Mouse (Mus musculus) lung, embryonic 15.5 days (tissue): Measurements from ENCODE around the gene Chga. TPM values are rescaled to one million over a fixed set of nuclear protein-coding genes. Genes with fewer than 3 reads are reported as not detected.
A peak's percentile ranks its signal among the peaks of the same experiment; 100 is the strongest.

Experiments
- ATAC-seq: fragments of 200-750 bp; cut with Nextera tagmentation; 2 replicates; pipeline ENCODE4 v1.8.0; 2017; ENCODE audit warnings: moderate number of reproducible peaks, borderline replicate concordance; ENCODE audit not compliant: low FRiP score, low TSS enrichment; ENCODE audit errors: extremely low read depth
- H3K27ac ChIP-seq: fragments of 300-500 bp; sonication (generic); 2 replicates; pipeline ENCODE4 v1.5.1; 2015; ENCODE audit warnings: moderate library complexity, mild to moderate bottlenecking, inconsistent platforms
- H3K27me3 ChIP-seq: fragments of 300-500 bp; sonication (generic); 2 replicates; pipeline ENCODE4 v1.6.1; 2015; ENCODE audit warnings: inconsistent platforms
- H3K36me3 ChIP-seq: fragments of 300-500 bp; sonication (generic); 2 replicates; pipeline ENCODE4 v1.6.1; 2015; ENCODE audit warnings: inconsistent platforms
- H3K4me1 ChIP-seq: fragments of 300-500 bp; sonication (generic); 2 replicates; pipeline ENCODE4 v1.6.1; 2015; ENCODE audit warnings: inconsistent platforms
- H3K4me2 ChIP-seq: fragments of 300-500 bp; sonication (generic); 2 replicates; pipeline ENCODE4 v1.6.1; 2015; ENCODE audit warnings: inconsistent platforms, mild to moderate bottlenecking, moderate library complexity
- H3K4me3 ChIP-seq: fragments of 300-500 bp; sonication (generic); 2 replicates; pipeline ENCODE4 v1.5.1; 2015; ENCODE audit warnings: mild to moderate bottlenecking, inconsistent platforms
- H3K9ac ChIP-seq: fragments of 300-500 bp; sonication (generic); 2 replicates; pipeline ENCODE4 v1.6.1; 2015; ENCODE audit warnings: inconsistent platforms
- H3K9me3 ChIP-seq: fragments of 300-500 bp; sonication (generic); 2 replicates; pipeline ENCODE4 v1.6.1; 2016; ENCODE audit warnings: inconsistent platforms
- WGBS: fragments of 180-500 bp; shearing (Covaris S2); methylation state at CpG from one replicate; pipeline ENCODE4 v1.1.7; 2015; 5-methylcytosine and 5-hydroxymethylcytosine counted together
- polyA plus RNA-seq: library from polyadenylated mRNA; unstranded; fragments of >200 nt; fragmentation: Nextera tagmentation; extraction: Ambion mirVana; gene quantifications from 2 replicates; pipeline ENCODE4 v1.2.1, GENCODE M21; 2015

Chga gene
- polyA plus RNA-seq, 1 experiment from 2014 or later, result 2.5 TPM

DNA sequence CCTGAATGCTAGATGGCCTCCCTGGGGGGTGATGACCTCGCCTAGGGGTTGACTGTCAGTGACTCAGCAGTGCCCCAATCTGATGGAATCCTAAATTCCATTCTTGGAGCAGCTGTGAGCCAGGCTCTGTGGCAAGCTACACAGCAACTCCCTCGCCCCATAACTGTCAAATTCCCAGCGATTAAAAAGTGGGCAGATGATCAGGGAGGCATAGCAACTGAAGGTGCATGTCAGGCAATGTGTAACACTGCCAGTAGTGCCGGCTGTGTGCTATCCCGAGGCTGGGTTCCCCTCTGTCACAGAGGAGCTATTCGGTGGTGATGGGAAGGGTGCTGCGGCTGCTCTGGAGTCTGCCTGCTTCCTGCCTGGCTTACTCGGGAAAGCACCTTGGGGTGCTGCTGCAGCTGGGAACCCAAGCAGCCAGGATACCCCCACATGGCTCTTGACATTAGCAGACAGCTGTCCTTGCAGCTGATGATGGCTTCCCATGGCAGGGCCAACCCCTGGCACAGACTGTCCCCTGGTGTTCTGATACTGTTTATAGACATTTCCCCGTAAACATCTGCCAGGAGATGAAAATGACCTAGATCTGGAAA lies 31.6 kb downstream of the Chga start:
- Histone ChIP-seq H3K27ac (no peak overlapping the region), H3K36me3 (no peaks in the 10 kb centered on the region), H3K9me3 (no peaks in the 10 kb centered on the region), H3K9ac (no peak overlapping the region), H3K27me3 (no peaks in the 10 kb centered on the region), H3K4me1 (no peaks in the 10 kb centered on the region), H3K4me2 (no peak overlapping the region), H3K4me3 (no peak overlapping the region)
- no peak for ATAC-seq
- WGBS, result 70% methylated on average over 9 of the region's 9 CpGs

- Histone ChIP-seq H3K27me3 (no peaks in the 10 kb centered on the region), H3K27ac (no peak overlapping the region), H3K4me3 (no peak overlapping the region), H3K9me3 (no peaks in the 10 kb centered on the region), H3K9ac (no peak overlapping the region), H3K4me1 (no peaks in the 10 kb centered on the region), H3K36me3 (no peaks in the 10 kb centered on the region), H3K4me2 (no peak overlapping the region)
- 73% methylated on average over 8 of the region's 8 CpGs for WGBS
- no peak for ATAC-seq
Measured at GRCm38 (mm10) chr12:102587106-102587505, 32.3 kb downstream of the Chga start.

DNA sequence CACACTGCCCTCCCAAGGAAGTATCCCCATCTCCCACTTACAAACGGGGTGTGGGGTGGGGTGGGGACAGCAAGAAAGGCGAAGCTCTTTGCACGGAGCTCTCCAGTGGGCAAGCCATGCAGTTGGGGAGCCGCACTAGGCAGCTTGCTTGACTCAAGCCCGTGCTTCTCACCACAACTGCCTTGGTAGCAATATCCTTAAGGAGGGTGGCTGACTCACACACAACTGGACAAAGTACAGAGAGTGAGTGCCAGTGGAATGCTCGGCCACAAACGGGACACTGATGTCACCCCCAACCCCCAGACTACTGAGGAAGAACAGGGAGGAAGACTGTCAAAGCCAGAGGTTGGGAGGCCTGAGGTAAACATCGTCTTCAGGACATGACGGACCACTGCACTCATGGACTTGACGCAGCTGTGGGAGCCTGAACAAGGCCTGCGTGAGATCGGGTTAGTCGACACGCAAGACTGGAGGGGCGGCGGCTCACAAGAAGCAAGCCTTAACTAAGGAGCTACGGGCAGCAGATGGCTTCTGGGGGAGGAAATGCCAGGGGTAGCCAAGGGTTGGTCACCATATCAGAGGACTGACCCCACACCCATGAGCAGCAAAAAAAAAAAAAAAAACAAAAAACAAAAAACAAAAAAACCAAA lies 36.1 kb downstream of the Chga start:
- no peak for ATAC-seq
- 80% methylated on average over 17 of the region's 17 CpGs for WGBS

GRCm38 (mm10) chr12:102593699-102594098 lies 38.9 kb downstream of the Chga start:
- 46% methylated on average over 9 of the region's 9 CpGs for WGBS
- Histone ChIP-seq H3K9me3 (no peaks in the 10 kb centered on the region), H3K4me2 (no peak overlapping the region), H3K27me3 (no peaks in the 10 kb centered on the region), H3K27ac (peak overlapping the region; percentile 17; the same call in 1 of the 2 replicates), H3K4me1 (0 out of 2 replicates have a peak, but pooled peaks cover 8% of the 10 kb centered on the region), H3K9ac (no peak overlapping the region), H3K4me3 (no peak overlapping the region), H3K36me3 (no peaks in the 10 kb centered on the region)
- ATAC-seq, result no peak

More for the DNA sequence above, 36.1 kb downstream of the Chga start:
- H3K27ac ChIP-seq, result no peak overlapping the region
- H3K36me3 ChIP-seq, result no peaks in the 10 kb centered on the region
- H3K4me3 ChIP-seq, result no peak overlapping the region
- no peak overlapping the region for H3K4me2 ChIP-seq
- no peaks in the 10 kb centered on the region for H3K9me3 ChIP-seq
- no peaks in the 10 kb centered on the region for H3K27me3 ChIP-seq
- H3K9ac ChIP-seq, result no peak overlapping the region
- H3K4me1 ChIP-seq, result no peaks in the 10 kb centered on the region

- Histone ChIP-seq H3K9ac (no peak overlapping the region), H3K4me1 (0 out of 2 replicates have a peak, but pooled peaks cover 8% of the 10 kb centered on the region), H3K27me3 (no peaks in the 10 kb centered on the region), H3K4me3 (no peak overlapping the region), H3K36me3 (no peaks in the 10 kb centered on the region), H3K27ac (no peak overlapping the region), H3K4me2 (no peak overlapping the region), H3K9me3 (no peaks in the 10 kb centered on the region)
- ATAC-seq, result no peak
- 76% methylated on average over 9 of the region's 9 CpGs for WGBS
Measured at GRCm38 (mm10) chr12:102594627-102595026, 39.9 kb downstream of the Chga start.

- Histone ChIP-seq H3K4me1 (0 out of 2 replicates have a peak, but pooled peaks cover 10% of the 10 kb centered on the region), H3K27me3 (no peaks in the 10 kb centered on the region), H3K9ac (no peak overlapping the region), H3K36me3 (no peaks in the 10 kb centered on the region), H3K4me3 (no peak overlapping the region), H3K27ac (no peak overlapping the region), H3K9me3 (no peaks in the 10 kb centered on the region), H3K4me2 (no peak overlapping the region)
- WGBS, result 62% methylated on average over 7 of the region's 7 CpGs
- no peak for ATAC-seq
Measured at GRCm38 (mm10) chr12:102596410-102596809, 41.6 kb downstream of the Chga start.

DNA sequence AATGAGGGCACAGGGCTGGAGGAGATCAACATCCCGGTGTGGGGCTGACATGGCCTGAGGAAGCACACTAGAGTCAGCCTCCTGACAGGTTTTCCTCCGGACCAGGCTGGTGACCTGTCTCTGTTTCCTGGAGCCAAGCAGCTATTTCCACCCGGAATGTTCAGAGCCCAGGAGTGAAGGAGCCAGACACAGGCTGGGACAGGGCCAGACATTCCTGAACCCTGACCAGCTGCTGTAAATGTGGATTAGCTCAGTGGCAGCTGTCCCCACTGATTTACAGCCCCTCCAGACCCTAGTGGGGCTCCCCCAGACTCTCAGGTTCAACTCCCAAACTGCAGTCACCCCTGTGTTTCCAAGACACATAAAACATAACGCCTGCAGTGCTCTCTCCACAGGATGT lies 42.7 kb downstream of the Chga start:
- Histone ChIP-seq H3K27me3 (no peaks in the 10 kb centered on the region), H3K27ac (peak overlapping the region; percentile 33; the same call in 1 of the 2 replicates), H3K9me3 (no peaks in the 10 kb centered on the region), H3K4me1 (0 out of 2 replicates have a peak, but pooled peaks cover 10% of the 10 kb centered on the region), H3K36me3 (no peaks in the 10 kb centered on the region), H3K9ac (no peak overlapping the region), H3K4me2 (no peak overlapping the region), H3K4me3 (no peak overlapping the region)
- ATAC-seq, result no peak
- WGBS, result 31% methylated on average over 4 of the region's 4 CpGs

GRCm38 (mm10) chr12:102598535-102598934 lies 43.8 kb downstream of the Chga start:
- Histone ChIP-seq H3K4me1 (0 out of 2 replicates have a peak, but pooled peaks cover 10% of the 10 kb centered on the region), H3K9me3 (no peaks in the 10 kb centered on the region), H3K27ac (no peak overlapping the region), H3K36me3 (no peaks in the 10 kb centered on the region), H3K27me3 (no peaks in the 10 kb centered on the region), H3K9ac (no peak overlapping the region), H3K4me3 (no peak overlapping the region), H3K4me2 (no peak overlapping the region)
- WGBS, result 92% methylated on average over 3 of the region's 3 CpGs
- ATAC-seq, result no peak

- no peak overlapping the region for H3K9ac ChIP-seq
- no peaks in the 10 kb centered on the region for H3K9me3 ChIP-seq
- H3K4me3 ChIP-seq, result no peak overlapping the region
- H3K27ac ChIP-seq, result no peak overlapping the region
- H3K36me3 ChIP-seq, result no peaks in the 10 kb centered on the region
- no peak for ATAC-seq
- 72% methylated on average over 7 of the region's 7 CpGs for WGBS
- no peak overlapping the region for H3K4me2 ChIP-seq
- H3K27me3 ChIP-seq, result no peaks in the 10 kb centered on the region
- H3K4me1 ChIP-seq, result 0 out of 2 replicates have a peak, but pooled peaks cover 10% of the 10 kb centered on the region
Measured at GRCm38 (mm10) chr12:102599801-102600200, 45.0 kb downstream of the Chga start.

DNA sequence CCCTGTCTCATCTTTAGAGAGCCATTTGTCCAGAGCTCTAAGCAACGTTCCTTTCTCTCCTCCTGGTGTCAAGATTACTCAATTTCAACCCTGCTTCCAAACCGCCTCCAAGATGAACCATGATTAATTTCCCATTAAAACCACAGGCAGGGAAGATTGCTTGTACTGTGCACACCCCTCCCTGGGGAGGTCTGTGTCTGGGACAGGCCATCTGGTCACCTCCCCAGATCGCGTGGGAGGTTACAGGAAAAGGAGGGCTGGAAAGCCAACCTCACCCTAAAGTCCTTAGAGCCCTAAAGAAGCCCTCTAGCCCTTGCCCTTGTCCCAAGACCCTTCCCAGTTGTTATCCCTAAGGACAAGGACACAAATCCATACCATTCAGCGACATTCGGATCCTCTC lies 45.6 kb downstream of the Chga start:
- H3K9ac ChIP-seq, result no peak overlapping the region
- H3K4me2 ChIP-seq, result no peak overlapping the region
- no peaks in the 10 kb centered on the region for H3K36me3 ChIP-seq
- H3K4me3 ChIP-seq, result no peak overlapping the region
- H3K9me3 ChIP-seq, result no peaks in the 10 kb centered on the region
- 72% methylated on average over 6 of the region's 6 CpGs for WGBS
- no peaks in the 10 kb centered on the region for H3K27me3 ChIP-seq
- no peak for ATAC-seq
- no peak overlapping the region for H3K27ac ChIP-seq
- H3K4me1 ChIP-seq, result 0 out of 2 replicates have a peak, but pooled peaks cover 10% of the 10 kb centered on the region

DNA sequence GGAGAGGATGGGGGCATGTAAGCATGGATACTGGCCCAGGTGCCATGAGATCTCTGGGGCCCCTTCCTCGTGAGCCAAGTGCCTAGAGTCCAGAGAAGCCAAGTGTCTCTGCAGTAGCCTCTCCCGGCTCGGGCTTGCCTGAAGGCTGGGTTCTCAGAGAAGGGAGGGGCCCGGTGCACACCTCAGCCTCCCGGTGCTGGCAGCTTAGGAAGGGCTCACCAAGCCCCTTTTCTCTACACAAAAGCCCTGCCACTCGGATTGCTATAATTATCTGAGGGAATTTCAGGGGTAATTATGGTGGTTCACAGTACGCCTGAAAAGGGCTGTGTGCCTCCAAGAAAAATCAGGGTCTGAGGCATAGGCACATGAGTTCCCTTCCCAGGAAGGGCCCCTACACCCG lies 47.1 kb downstream of the Chga start:
- 0 out of 2 replicates have a peak, but pooled peaks cover 10% of the 10 kb centered on the region for H3K4me1 ChIP-seq
- no peak for ATAC-seq
- H3K9ac ChIP-seq, result no peak overlapping the region
- H3K9me3 ChIP-seq, result no peaks in the 10 kb centered on the region
- H3K36me3 ChIP-seq, result no peaks in the 10 kb centered on the region
- H3K27me3 ChIP-seq, result no peaks in the 10 kb centered on the region
- no peak overlapping the region for H3K4me2 ChIP-seq
- no peak overlapping the region for H3K4me3 ChIP-seq
- 46% methylated on average over 8 of the region's 8 CpGs for WGBS
- H3K27ac ChIP-seq, result no peak overlapping the region

- 70% methylated on average over 9 of the region's 9 CpGs for WGBS
- no peak overlapping the region for H3K4me3 ChIP-seq
- H3K9me3 ChIP-seq, result no peaks in the 10 kb centered on the region
Measured at GRCm38 (mm10) chr12:102602255-102603041, 47.7 kb downstream of the Chga start.

More at GRCm38 (mm10) chr12:102602255-102603041, 47.7 kb downstream of the Chga start:
- Histone ChIP-seq H3K27me3 (no peaks in the 10 kb centered on the region), H3K4me1 (0 out of 2 replicates have a peak, but pooled peaks cover 9% of the 10 kb centered on the region), H3K9ac (no peak overlapping the region), H3K27ac (no peak overlapping the region), H3K4me2 (no peak overlapping the region), H3K36me3 (no peaks in the 10 kb centered on the region)
- no peak for ATAC-seq
